Mouse (Mus musculus) T-helper 2 cell (primary cell): ENCODE data around the gene Tnks2.

ENCODE experiments used
- in situ Hi-C: fragments of 300-600 bp; cut with MboI, MseI; formaldehyde crosslinking; loops from one replicate; pipeline ENCODE4 v1.15.1; 2025; ENCODE audit warnings: high pct_unique_total_duplicates

Gene Tnks2

GRCm38 (mm10) chr19:36833788-36834531 is at the start of gene Tnks2:
Gene Tnks2 (plus strand): TSS chr19:36834232.
- in situ Hi-C loops: no loop called here

GRCm38 (mm10) chr19:36789873-36790733 is 43.9 kb upstream of the Tnks2 start:
- in situ Hi-C loops: no loop called here

GRCm38 (mm10) chr19:36792589-36792988 is 41.4 kb upstream of the Tnks2 start:
- in situ Hi-C loops: no loop called here

- in situ Hi-C loops: no loop called here
Observed at GRCm38 (mm10) chr19:36793450-36793849, 40.6 kb upstream of the Tnks2 start.

GRCm38 (mm10) chr19:36794008-36794407 is 40.0 kb upstream of the Tnks2 start:
- in situ Hi-C loops: no loop called here

GRCm38 (mm10) chr19:36795277-36795676 is 38.8 kb upstream of the Tnks2 start:
- in situ Hi-C loops: no loop called here

- in situ Hi-C loops: no loop called here
Observed at GRCm38 (mm10) chr19:36796931-36797330, 37.1 kb upstream of the Tnks2 start.

- in situ Hi-C loops: loop anchor here (25.0 kb wide), 1 partner anchor 762 kb away; the partner anchor contains the start of gene Exoc6
Observed at GRCm38 (mm10) chr19:36800288-36800687, 33.7 kb upstream of the Tnks2 start.

- in situ Hi-C loops: loop anchor here (25.0 kb wide), 1 partner anchor 760 kb away; the partner anchor contains the start of gene Exoc6
Observed at GRCm38 (mm10) chr19:36801856-36802641, 32.0 kb upstream of the Tnks2 start.

- in situ Hi-C loops: loop anchor here (25.0 kb wide), 1 partner anchor 759 kb away; the partner anchor contains the start of gene Exoc6
Observed at GRCm38 (mm10) chr19:36803403-36803802, 30.6 kb upstream of the Tnks2 start.

GRCm38 (mm10) chr19:36806842-36807241 is 27.2 kb upstream of the Tnks2 start:
- in situ Hi-C loops: loop anchor here (25.0 kb wide), 1 partner anchor 755 kb away; the partner anchor contains the start of gene Exoc6

GRCm38 (mm10) chr19:36808426-36809105 is 25.5 kb upstream of the Tnks2 start:
- in situ Hi-C loops: loop anchor here (25.0 kb wide), 1 partner anchor 754 kb away; the partner anchor contains the start of gene Exoc6

GRCm38 (mm10) chr19:36809476-36810168 is 24.4 kb upstream of the Tnks2 start:
- in situ Hi-C loops: loop anchor here (25.0 kb wide), 1 partner anchor 753 kb away; the partner anchor contains the start of gene Exoc6

- in situ Hi-C loops: loop anchor here (25.0 kb wide), 1 partner anchor 750 kb away; the partner anchor contains the start of gene Exoc6
Observed at GRCm38 (mm10) chr19:36812011-36812410, 22.0 kb upstream of the Tnks2 start.

GRCm38 (mm10) chr19:36815396-36816271 is 18.4 kb upstream of the Tnks2 start:
- in situ Hi-C loops: loop anchor here (25.0 kb wide), 1 partner anchor 747 kb away; the partner anchor contains the start of gene Exoc6

- in situ Hi-C loops: loop anchor here (25.0 kb wide), 1 partner anchor 744 kb away; the partner anchor contains the start of gene Exoc6
Observed at GRCm38 (mm10) chr19:36818141-36818885, 15.7 kb upstream of the Tnks2 start.

GRCm38 (mm10) chr19:36819199-36819598 is 14.8 kb upstream of the Tnks2 start:
- in situ Hi-C loops: loop anchor here (25.0 kb wide), 1 partner anchor 743 kb away; the partner anchor contains the start of gene Exoc6

- in situ Hi-C loops: loop anchor here (10.0 to 25.0 kb wide), 2 partner anchors 346 to 742 kb away; partner anchors contain the start of gene Exoc6
Observed at GRCm38 (mm10) chr19:36820469-36820868, 13.6 kb upstream of the Tnks2 start.
